Mouse (Mus musculus) E14TG2a.4 (cell line): ENCODE measurements around the gene Stx12.

Experiments used
- CTCF ChIP-seq: conservative IDR thresholded peaks from 2 replicates; pipeline ENCODE4 v1.5.1; 2014; ENCODE audit warnings: low read length
- POU5F1 ChIP-seq: IDR thresholded peaks from 2 replicates; pipeline ENCODE4 v1.6.1; 2014; ENCODE audit warnings: low read length, borderline replicate concordance

GRCm38 (mm10) chr4:132930784-132931183, 46.5 kb upstream of the Stx12 start:
- peak; percentile 78 for TF ChIP-seq CTCF
- no peak for TF ChIP-seq POU5F1
